30 mouse cellular contexts compared by ENCODE assay signal in the genomic region with DNA sequence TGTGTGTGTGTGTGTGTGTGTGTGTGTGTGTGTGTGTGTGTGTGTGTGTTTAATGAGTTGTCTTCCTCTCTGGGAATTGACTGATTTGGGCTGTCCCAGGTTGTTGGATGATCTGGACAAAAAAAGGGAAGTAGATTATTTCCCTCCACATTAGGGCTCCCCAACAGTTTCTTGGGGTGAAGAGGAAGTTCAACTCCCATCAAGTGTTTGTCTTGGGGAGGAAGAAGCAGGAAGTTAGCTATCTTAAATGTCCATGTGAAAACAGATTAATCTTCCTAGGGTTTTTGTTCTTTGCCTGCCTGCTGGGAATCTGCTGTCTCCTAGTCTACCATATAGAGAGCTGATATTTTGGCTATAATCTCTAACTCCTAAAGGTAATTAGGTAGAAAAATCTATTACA. TPM values are rescaled to one million over a fixed set of nuclear protein-coding genes. Genes with fewer than 3 reads are reported as not detected.
DNase-seq lines count a peak whose midpoint lies in the region; ATAC-seq and TF ChIP-seq lines count a peak whose summit lies in the region.
"Had no signal": no experiment of that assay in that cellular context is flagged by ENCODE, and none has a peak within 500 bp of the region (broad histone marks: within the 10 kb centered on the region; RNA-seq: fewer than 3 reads in every experiment).

No protein-coding gene starts in this region.

- intact Hi-C loops in left cerebral cortex, postnatal 25 days (cut with DNase I): no loop called here

- H3K36me3 ChIP-seq in liver, adult 2 months (ENCODE audit: control insufficient read depth, insufficient read depth, low read length): no peaks in the 10 kb centered on the region
- H3K36me3 ChIP-seq: embryonic facial prominence, embryonic 10.5 days; embryonic facial prominence, embryonic 13.5 days; forebrain, embryonic 12.5 days; forebrain, embryonic 15.5 days; G1E; heart, embryonic 10.5 days; heart, embryonic 13.5 days; hindbrain, embryonic 12.5 days; hindbrain, embryonic 15.5 days had no signal

- no peak for TF ChIP-seq CTCF in liver, adult 2 months (IDR thresholded peaks at IDR 0.05; ENCODE audit: low read depth, low read length)

- peak; percentile 27 for DNase-seq in liver, adult 2 months (ENCODE audit: extremely low read depth, low read depth, low spot score)
- no peak for DNase-seq in liver
- DNase-seq in MEL-GATA-1-ER (ENCODE audit: extremely low read depth, low read depth): peak; percentile 89
- no peak for DNase-seq in left cerebral cortex, postnatal 25 days (ENCODE audit: low spot score in 2 of 2)
- DNase-seq in urinary bladder, postnatal 14 days (ENCODE audit: low spot score): no peak
- no peak for DNase-seq in retina, postnatal 1 day
- DNase-seq: adrenal gland, postnatal 10 days; adrenal gland, postnatal 36 days; B cell, adult 2 months; cerebellum, adult 18-20 months; cerebellum, adult 9-10 months; cerebellum, postnatal 14 days; embryo, embryonic 11 days; gastrocnemius, postnatal 25 days; heart, adult 2 months; heart, postnatal 14 days; heart, postnatal 4 days had no signal

- H3K4me1 ChIP-seq in liver, adult 2 months (ENCODE audit: control insufficient read depth, insufficient read depth, low read length): no peaks in the 10 kb centered on the region
- H3K4me1 ChIP-seq: embryonic facial prominence, embryonic 10.5 days; embryonic facial prominence, embryonic 13.5 days; forebrain, embryonic 12.5 days; forebrain, embryonic 15.5 days; heart, embryonic 10.5 days; heart, embryonic 13.5 days; hindbrain, embryonic 12.5 days; hindbrain, embryonic 15.5 days had no signal

- no peaks in the 10 kb centered on the region for H3K79me2 ChIP-seq in liver, adult 2 months (ENCODE audit: control insufficient read depth, insufficient read depth, low read length)

- no peak overlapping the region for H3K9ac ChIP-seq in liver, adult 2 months (ENCODE audit: low read depth, low read length)
- H3K9ac ChIP-seq: embryonic facial prominence, embryonic 13.5 days; forebrain, embryonic 12.5 days; forebrain, embryonic 15.5 days; heart, embryonic 13.5 days; hindbrain, embryonic 12.5 days; hindbrain, embryonic 15.5 days had no signal

- no peak for TF ChIP-seq POLR2A in liver, adult 2 months (IDR thresholded peaks at IDR 0.05; ENCODE audit: extremely low read depth, insufficient read depth, low read length)

- no peaks in the 10 kb centered on the region for H3K27me3 ChIP-seq in liver, adult 2 months (ENCODE audit: control insufficient read depth, insufficient read depth, low read length)
- H3K27me3 ChIP-seq: CH12.LX; embryonic facial prominence, embryonic 13.5 days; forebrain, embryonic 12.5 days; forebrain, embryonic 15.5 days; heart, embryonic 13.5 days; hindbrain, embryonic 12.5 days; hindbrain, embryonic 15.5 days had no signal

- peak; percentile 58 to 76 for ATAC-seq in hematopoietic stem cell, adult 5-6 weeks (replicated peaks in 1 of 2; ENCODE audit: insufficient read depth in 1 of 2, low FRiP score in 2 of 2, low TSS enrichment in 1 of 2, low read depth in 1 of 2, poor library complexity in 2 of 2, severe bottlenecking in 2 of 2)
- ATAC-seq: activated CD4-positive, CD25-positive, alpha-beta regulatory T cell, adult 4 months; forebrain, embryonic 15.5 days had no signal

- H3K27ac ChIP-seq in liver, adult 2 months (replicated peaks; ENCODE audit: insufficient read depth, low read depth, low read length): no peak overlapping the region
- H3K27ac ChIP-seq: embryonic facial prominence, embryonic 10.5 days; embryonic facial prominence, embryonic 13.5 days; forebrain, embryonic 12.5 days; forebrain, embryonic 15.5 days; heart, adult 2 months; heart, embryonic 10.5 days; heart, embryonic 13.5 days; hindbrain, embryonic 12.5 days; hindbrain, embryonic 15.5 days had no signal

- no peak overlapping the region for H3K4me3 ChIP-seq in liver, adult 2 months (ENCODE audit: insufficient read depth, low read depth, low read length)
- H3K4me3 ChIP-seq: embryonic facial prominence, embryonic 10.5 days; embryonic facial prominence, embryonic 13.5 days; erythroblast, embryonic 14.5 days; forebrain, embryonic 12.5 days; forebrain, embryonic 15.5 days; heart, adult 2 months; heart, embryonic 10.5 days; heart, embryonic 13.5 days; hindbrain, embryonic 12.5 days; hindbrain, embryonic 15.5 days had no signal

RNA-seq across cellular contexts. Expression of a gene that starts 58.4 kb away (rescaled TPM):
- 22.1 and 24.1 TPM in 2 replicates for total RNA-seq in liver, adult 2 months (2014; rRNA removed)
- 68.6 and 78.2 TPM in 2 replicates for polyA plus RNA-seq in liver, adult 2 months (2012; rRNA removed)
- total RNA-seq in hematopoietic stem cell, adult 5-6 weeks (2017): 39.9 and 55.2 TPM in 2 replicates
- 10 to 100 TPM; 55.1 to 56.9 TPM for total RNA-seq in left cerebral cortex, postnatal 25 days (2021)

Comparison
In these comparisons a context has a peak if more than half of its experiments do, and no peak if none do; other contexts are left out.
1. DNase-seq: peak in liver, adult 2 months (single experiment) and MEL-GATA-1-ER (single experiment); none in liver (single experiment), left cerebral cortex, postnatal 25 days (0 of 2), urinary bladder, postnatal 14 days (single experiment) and retina, postnatal 1 day (single experiment).